Mouse (Mus musculus) left cerebral cortex, adult 6 months (tissue): Measurements from ENCODE around the gene Olfr462. TPM values are rescaled to one million over a fixed set of nuclear protein-coding genes. Genes with fewer than 3 reads are reported as not detected.

ENCODE experiments used
- long read RNA-seq, 2 experiments: library from polyadenylated mRNA; unstranded; transcript quantifications; one replicate each; pipeline ENCODE4 v2.0.0; 2019 to 2020
- polyA plus RNA-seq: library from polyadenylated mRNA; unstranded; fragments of <200 nt; fragmentation: Nextera tagmentation; gene quantifications from 2 replicates; pipeline ENCODE4 v1.2.3, GENCODE M21; 2021

Gene Olfr462
- polyA plus RNA-seq: not detected in 2 replicates
- long read RNA-seq, experiment 1: 0 reads
- long read RNA-seq, experiment 2: 0 reads

DNA sequence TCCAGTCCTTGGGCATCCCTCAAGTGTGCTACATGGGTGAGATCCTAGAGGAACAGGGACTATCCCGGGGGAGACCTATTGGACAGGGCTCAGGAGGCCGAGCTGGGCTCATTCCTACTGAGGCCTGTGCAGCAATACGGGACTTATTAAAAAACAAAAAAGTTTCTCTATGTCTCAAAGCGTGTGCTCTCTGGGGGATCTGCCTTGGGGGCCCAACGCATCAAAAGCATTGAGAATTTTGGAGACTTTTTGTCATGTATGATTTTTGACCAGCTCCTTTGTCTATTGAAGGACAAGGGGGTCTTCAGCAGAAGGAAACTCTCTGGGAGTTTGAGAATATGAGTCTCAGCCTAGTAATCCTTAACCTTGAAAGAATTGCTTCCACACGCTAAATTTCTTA is at the start of gene Olfr462:
Olfr462 (minus strand) TSS at position 101 of the 400 bp plus-strand sequence.

DNA sequence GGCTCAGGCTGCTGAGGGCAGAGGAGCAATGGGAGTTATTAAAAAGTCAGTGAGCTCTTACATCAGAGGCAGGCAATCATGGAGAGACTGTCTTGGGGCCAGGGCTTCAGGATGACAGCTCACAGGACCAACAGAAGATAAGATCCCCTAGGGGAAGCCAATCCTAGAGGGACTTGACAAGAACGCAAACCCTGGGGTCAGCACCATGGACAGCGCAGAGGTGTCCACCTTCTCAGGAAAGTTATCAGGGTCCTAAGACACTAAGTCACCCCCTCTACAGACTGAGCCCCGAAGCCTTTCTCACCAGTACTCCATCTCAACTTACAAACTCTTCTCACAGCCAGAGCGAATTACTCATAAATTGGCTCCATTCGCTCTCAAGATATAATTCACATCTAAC is 28.9 kb upstream of the Olfr462 start, which contains the start of gene Olfr464:
Olfr464 (minus strand) TSS at position 2 of the 400 bp plus-strand sequence.

GRCm38 (mm10) chr11:87897287-87897686 is 5.2 kb upstream of the Olfr462 start, which contains the start of gene Olfr463:
TSS of gene Olfr463 (minus strand) at chr11:87897387.

DNA sequence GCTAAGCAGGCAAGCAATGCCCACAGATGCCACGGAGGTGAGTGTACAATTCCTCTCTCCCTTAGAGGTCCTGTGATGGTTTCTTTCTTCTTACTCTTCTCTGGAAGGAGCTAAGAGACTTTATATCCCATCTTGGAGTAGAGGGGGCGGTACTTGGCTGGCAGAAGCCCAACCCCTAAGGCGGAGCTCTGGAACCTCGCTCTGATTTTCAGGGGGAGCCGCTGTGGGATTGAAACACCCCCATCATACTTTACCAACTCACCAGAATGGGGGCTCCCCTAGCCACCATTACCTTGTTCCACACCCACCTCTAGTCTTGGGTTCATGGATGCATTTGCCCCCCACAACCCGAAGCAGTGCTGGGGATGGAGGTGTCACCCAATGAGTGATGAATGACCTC is 16.6 kb downstream of the Olfr462 start, which contains the start of gene Epx:
Epx (minus strand) TSS at position 101 of the 400 bp plus-strand sequence.

DNA sequence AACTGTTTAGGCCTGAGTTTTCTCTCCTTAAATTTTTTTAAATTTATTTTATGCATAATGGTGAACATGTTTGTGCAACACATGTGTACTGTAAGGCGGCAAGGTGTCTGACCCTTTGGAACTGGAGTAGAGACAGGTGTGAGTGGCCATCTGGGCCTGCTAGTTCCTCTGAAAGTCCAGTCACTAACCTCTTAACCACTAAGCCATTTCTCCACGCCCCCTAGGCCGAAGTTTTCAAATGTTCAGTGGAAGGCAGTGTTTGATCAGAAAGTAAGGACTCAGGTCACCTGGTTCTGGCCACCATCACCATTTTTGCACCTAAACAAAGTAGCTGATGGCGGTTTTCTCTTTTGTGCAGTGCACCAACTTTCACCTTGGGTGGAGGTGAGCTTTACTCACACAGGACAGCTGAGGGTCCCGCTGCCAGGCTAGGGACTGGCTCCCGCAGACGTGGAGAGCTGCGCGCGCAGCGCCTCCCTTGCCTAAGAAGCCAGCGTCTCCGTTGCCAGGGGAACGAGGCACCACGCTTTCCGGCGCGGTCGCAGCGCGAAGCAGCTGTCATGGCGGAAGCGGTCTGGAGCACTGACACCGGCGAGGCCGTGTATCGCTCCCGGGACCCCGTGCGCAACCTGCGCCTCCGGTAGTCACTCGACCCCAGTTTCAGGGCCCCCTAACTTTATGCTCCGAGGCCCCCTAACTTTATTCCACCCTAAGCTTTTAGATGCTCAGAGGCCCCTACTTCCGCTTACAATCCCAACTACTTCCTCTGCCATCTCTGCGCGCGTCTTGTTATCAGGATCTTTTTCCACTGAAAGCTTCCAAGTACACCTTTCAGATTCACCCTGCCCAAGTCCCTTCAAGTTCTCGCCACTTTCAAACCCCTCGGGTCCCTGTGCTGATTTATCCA is 39.1 kb downstream of the Olfr462 start, which contains the start of gene Mks1:
Mks1 (plus strand) TSS at position 526 of the 907 bp plus-strand sequence.

Other genes with a start within 250 kb of the Olfr462 start
- 0.97 and 1.3 TPM in 2 replicates for gene Rnf43, start 229.5 kb downstream of the Olfr462 start, polyA plus RNA-seq
- gene Supt4a, start 154.7 kb downstream of the Olfr462 start, polyA plus RNA-seq: 208 and 260 TPM in 2 replicates
- gene Tspoap1, start 131.7 kb downstream of the Olfr462 start, polyA plus RNA-seq: 10.3 and 12.0 TPM in 2 replicates
- gene Mpo, start 98.7 kb downstream of the Olfr462 start, polyA plus RNA-seq: 0.09 TPM in 1 of 2 replicates, not detected in the other
- gene Lpo, start 64.0 kb downstream of the Olfr462 start, polyA plus RNA-seq: 0.29 and 0.46 TPM in 2 replicates
- 2.2 and 2.5 TPM in 2 replicates for gene Mks1, start 39.1 kb downstream of the Olfr462 start, polyA plus RNA-seq
- gene Epx, start 16.7 kb downstream of the Olfr462 start, polyA plus RNA-seq: 0.31 and 0.44 TPM in 2 replicates
- not detected in 2 replicates for gene Olfr463, start 5.1 kb upstream of the Olfr462 start, polyA plus RNA-seq
- gene Olfr464, start 28.7 kb upstream of the Olfr462 start, polyA plus RNA-seq: 1.4 and 1.8 TPM in 2 replicates
- gene Dynll2, start 95.3 kb upstream of the Olfr462 start, polyA plus RNA-seq: 22.0 and 44.2 TPM in 2 replicates
- gene Srsf1, start 155.1 kb upstream of the Olfr462 start, polyA plus RNA-seq: 9.6 and 97.3 TPM in 2 replicates
- 10.7 and 12.1 TPM in 2 replicates for gene Vezf1, start 176.0 kb upstream of the Olfr462 start, polyA plus RNA-seq
- 4.7 and 11.3 TPM in 2 replicates for gene Cuedc1, start 205.8 kb upstream of the Olfr462 start, polyA plus RNA-seq